9 mouse cellular contexts compared by ENCODE assay signal in genomic region chr2:168415140-168415539, GRCm38 (mm10).
DNase-seq lines count a peak whose midpoint lies in the region; ATAC-seq and TF ChIP-seq lines count a peak whose summit lies in the region.
"Had no signal": no experiment of that assay in that cellular context is flagged by ENCODE, and none has a peak within 500 bp of the region (broad histone marks: within the 10 kb centered on the region; RNA-seq: fewer than 3 reads in every experiment).

No protein-coding gene starts in this region.

- no peaks in the 10 kb centered on the region for H3K4me1 ChIP-seq in cerebellum, adult 2 months (ENCODE audit: control insufficient read depth, insufficient read depth, low read length)
- no peaks in the 10 kb centered on the region for H3K4me1 ChIP-seq in lung, adult 2 months (ENCODE audit: control insufficient read depth, insufficient read depth, low read length)
- no peaks in the 10 kb centered on the region for H3K4me1 ChIP-seq in stomach, postnatal 0 days (replicated peaks; ENCODE audit: control insufficient read depth, insufficient read depth)
- no peaks in the 10 kb centered on the region for H3K4me1 ChIP-seq in hindbrain, embryonic 12.5 days

- 34% methylated on average over 17 of the region's 17 CpGs for WGBS in cerebellum, adult 2 months
- 29% methylated on average over 17 of the region's 17 CpGs for WGBS in lung, adult 2 months
- 29% methylated on average over 17 of the region's 17 CpGs for WGBS in stomach, postnatal 0 days
- 32% methylated on average over 17 of the region's 17 CpGs for WGBS in hindbrain, embryonic 12.5 days

- H3K27ac ChIP-seq in cerebellum, adult 2 months (ENCODE audit: insufficient read depth, low read length), result no peak overlapping the region
- no peak overlapping the region for H3K27ac ChIP-seq in stomach, postnatal 0 days (replicated peaks)
- H3K27ac ChIP-seq in hindbrain, embryonic 12.5 days, result no peak overlapping the region
- H3K27ac ChIP-seq: forebrain, embryonic 12.5 days had no signal

- TF ChIP-seq EP300 in stomach, postnatal 0 days (optimal IDR thresholded peaks at IDR 0.05), result no peak

- peak; percentile 33; the same call in 1 of the 2 replicates for TF ChIP-seq CTCF in cerebellum, adult 2 months (IDR thresholded peaks at IDR 0.05; ENCODE audit: borderline replicate concordance, insufficient read depth, low read depth, low read length)
- TF ChIP-seq CTCF in lung, adult 2 months (IDR thresholded peaks at IDR 0.05; ENCODE audit: insufficient read depth, low read length), result peak; percentile 20; the same call in 1 of the 2 replicates
- peak; percentile 66 for TF ChIP-seq CTCF in stomach, postnatal 0 days (IDR thresholded peaks at IDR 0.05; ENCODE audit: low read depth)

- no peak for TF ChIP-seq POLR2A in cerebellum, adult 2 months (IDR thresholded peaks at IDR 0.05; ENCODE audit: borderline replicate concordance, insufficient read depth, low read length)
- TF ChIP-seq POLR2A in lung, adult 2 months (IDR thresholded peaks at IDR 0.05; ENCODE audit: borderline replicate concordance, extremely low read depth, low read depth, low read length), result no peak

- no peak overlapping the region for H3K4me2 ChIP-seq in stomach, postnatal 0 days (replicated peaks; ENCODE audit: low read depth)
- H3K4me2 ChIP-seq in hindbrain, embryonic 12.5 days (replicated peaks), result no peak overlapping the region
- H3K4me2 ChIP-seq: forebrain, embryonic 12.5 days had no signal

- H3K36me3 ChIP-seq in stomach, postnatal 0 days (ENCODE audit: control insufficient read depth, insufficient read depth, low read length), result no peaks in the 10 kb centered on the region
- H3K36me3 ChIP-seq in hindbrain, embryonic 12.5 days, result no peaks in the 10 kb centered on the region
- H3K36me3 ChIP-seq: forebrain, embryonic 12.5 days had no signal

- no peak overlapping the region for H3K4me3 ChIP-seq in cerebellum, adult 2 months (replicated peaks; ENCODE audit: insufficient read depth, low read depth, low read length)
- no peak overlapping the region for H3K4me3 ChIP-seq in lung, adult 2 months (replicated peaks; ENCODE audit: extremely low read depth, low read depth, low read length)
- H3K4me3 ChIP-seq in stomach, postnatal 0 days (ENCODE audit: low read depth, low read length), result no peak overlapping the region
- H3K4me3 ChIP-seq in hindbrain, embryonic 12.5 days, result no peak overlapping the region
- H3K4me3 ChIP-seq: forebrain, embryonic 12.5 days had no signal

- ATAC-seq in common myeloid progenitor, adult 5-6 weeks (replicated peaks; ENCODE audit: low read depth, poor library complexity, severe bottlenecking), result peak; percentile 45; the same call in 1 of the 2 replicates
- no peak for ATAC-seq in stomach, postnatal 0 days (ENCODE audit: low FRiP score, low TSS enrichment)
- no peak for ATAC-seq in hindbrain, embryonic 12.5 days (ENCODE audit: low FRiP score)

- no peaks in the 10 kb centered on the region for H3K27me3 ChIP-seq in cerebellum, adult 2 months (ENCODE audit: control insufficient read depth, insufficient read depth, low read length)
- H3K27me3 ChIP-seq in stomach, postnatal 0 days (ENCODE audit: control insufficient read depth, insufficient read depth, low read length), result no peaks in the 10 kb centered on the region
- H3K27me3 ChIP-seq in hindbrain, embryonic 12.5 days, result no peaks in the 10 kb centered on the region

- no peak overlapping the region for H3K9ac ChIP-seq in stomach, postnatal 0 days (ENCODE audit: low read length)
- no peak overlapping the region for H3K9ac ChIP-seq in hindbrain, embryonic 12.5 days
- H3K9ac ChIP-seq: forebrain, embryonic 12.5 days had no signal

- no peaks in the 10 kb centered on the region for H3K9me3 ChIP-seq in stomach, postnatal 0 days (ENCODE audit: control insufficient read depth, low read length)
- no peaks in the 10 kb centered on the region for H3K9me3 ChIP-seq in hindbrain, embryonic 12.5 days (replicated peaks)

- DNase-seq in cerebellum, adult 2 months, result no peak
- no peak for DNase-seq in cerebellum, adult 11 months
- DNase-seq in lung, adult 2 months, result no peak
- DNase-seq in lung, postnatal 25 days (ENCODE audit: low spot score), result no peak
- peak; percentile 23 for DNase-seq in stomach, postnatal 0 days (ENCODE audit: low spot score)
- no peak for DNase-seq in right cerebral cortex, postnatal 10 days (ENCODE audit: low spot score in 2 of 2)
